Mouse (Mus musculus): ENCODE results near the gene Jtb. TPM values are rescaled to one million over a fixed set of nuclear protein-coding genes. Genes with fewer than 3 reads are reported as not detected.

Jtb gene
- total and polyA plus RNA-seq, 3 experiments = 103 to 107 TPM; not detected in 1

DNA sequence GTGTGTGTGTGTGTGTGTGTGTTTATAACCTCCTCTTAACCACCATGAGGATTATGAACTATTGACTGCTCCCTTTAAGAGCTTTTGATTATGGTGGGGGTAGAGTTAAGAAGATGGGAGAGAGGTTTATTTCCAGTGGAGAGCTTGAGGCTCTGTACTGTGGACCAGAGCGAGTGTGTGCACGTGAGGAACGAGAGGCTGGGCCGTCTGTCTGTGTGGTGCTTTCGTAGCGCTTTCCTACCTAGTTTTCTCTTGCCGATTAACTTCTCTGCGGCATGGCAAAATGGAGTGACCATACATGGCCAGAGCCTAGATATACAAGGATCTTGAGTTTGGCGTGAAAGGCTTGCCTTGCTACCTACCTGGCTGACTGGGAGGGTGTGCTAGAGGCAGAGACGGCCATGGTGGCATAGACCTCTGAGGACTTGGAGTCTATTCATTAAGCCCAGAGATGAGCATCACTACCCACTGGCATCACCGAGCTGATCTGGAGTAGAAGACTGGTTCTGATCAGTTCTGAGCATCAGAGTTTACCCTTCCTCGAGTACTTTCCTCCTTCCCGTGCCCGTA is 24.5 kb downstream of the Jtb start:
- Histone ChIP-seq H3K4me3 (ENCODE audit: control insufficient read depth in 1 of 2, insufficient read depth in 1 of 2, low read depth in 2 of 2, low read length in 2 of 2) (no peak overlapping the region), H3K36me3 (ENCODE audit: control insufficient read depth in 1 of 2, insufficient read depth in 2 of 2, low read length in 2 of 2) (peaks cover 5 to 11% of the 10 kb centered on the region in 2 experiments), H3K27ac (ENCODE audit: control insufficient read depth, low read depth, low read length) (no peak overlapping the region)

DNA sequence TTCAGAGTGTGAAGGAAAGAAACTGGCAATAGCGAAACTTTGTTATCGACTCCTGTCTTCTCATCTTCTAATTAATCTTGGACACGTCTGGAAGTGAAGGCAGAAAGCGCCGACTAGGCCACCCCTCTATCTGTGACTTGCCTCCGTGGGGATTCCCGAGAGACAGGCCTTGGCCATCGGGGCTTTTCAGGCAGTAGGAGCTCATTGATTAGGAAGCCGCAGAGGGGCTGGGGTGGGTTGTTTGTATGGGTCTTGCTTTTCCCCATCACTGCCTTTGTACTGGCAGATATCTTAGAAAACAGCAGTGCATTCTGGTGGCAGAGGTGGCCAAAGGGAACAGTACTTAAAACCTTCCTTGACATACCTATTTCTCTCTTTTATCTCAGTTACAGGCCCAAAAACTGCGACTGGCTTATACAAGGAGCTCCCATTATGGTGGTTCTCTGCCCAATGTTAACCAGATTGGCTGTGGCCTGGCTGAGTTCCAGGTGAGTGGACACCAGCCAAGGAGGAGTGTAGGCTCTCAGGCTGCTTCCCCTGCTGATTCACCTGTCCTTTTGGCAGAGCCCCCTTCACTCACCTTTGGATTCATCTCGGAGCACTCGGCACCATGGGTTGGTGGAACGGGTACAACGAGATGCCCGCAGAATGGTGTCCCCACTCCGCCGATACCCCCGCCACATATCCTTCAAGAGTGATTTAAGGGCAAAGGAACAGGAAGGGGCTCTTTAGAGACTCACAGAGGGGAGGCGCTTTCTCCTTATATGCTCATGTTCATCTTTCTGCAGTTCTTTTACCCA is 25.5 kb downstream of the Jtb start:
- no peaks in the 10 kb centered on the region for H3K9me3 ChIP-seq (replicated peaks; ENCODE audit: insufficient read depth, low read length)
- no peak overlapping the region for H3K4me3 ChIP-seq (ENCODE audit: control insufficient read depth in 1 of 2, insufficient read depth in 1 of 2, low read depth in 2 of 2, low read length in 2 of 2)
- H3K79me2 ChIP-seq (ENCODE audit: control insufficient read depth, insufficient read depth, low read length, poor library complexity) = peaks cover 22% of the 10 kb centered on the region
- H3K36me3 ChIP-seq (ENCODE audit: control insufficient read depth in 1 of 2, insufficient read depth in 2 of 2, low read length in 2 of 2) = peaks cover 5 to 11% of the 10 kb centered on the region in 2 experiments
- DNase-seq (ENCODE audit: low read depth, low spot score) = no peak
- H3K9ac ChIP-seq (ENCODE audit: control insufficient read depth, low read depth, low read length, poor library complexity, severe bottlenecking) = no peak overlapping the region
- H3K4me1 ChIP-seq (ENCODE audit: control insufficient read depth in 1 of 2, insufficient read depth in 2 of 2, low read length in 2 of 2) = peaks cover 3 to 5% of the 10 kb centered on the region in 2 experiments; a peak in 3 of 4 replicates
- H3K27me3 ChIP-seq (ENCODE audit: control insufficient read depth in 1 of 2, insufficient read depth in 2 of 2, low read length in 2 of 2) = no peaks in the 10 kb centered on the region
- H3K27ac ChIP-seq (ENCODE audit: control insufficient read depth, low read depth, low read length) = no peak overlapping the region
- no peak for TF ChIP-seq KAT2A (conservative IDR thresholded peaks at IDR 0.05; ENCODE audit: low read depth, low read length)
- no peak for TF ChIP-seq MYC (IDR thresholded peaks at IDR 0.05; ENCODE audit: low read depth, low read length)
- TF ChIP-seq RAD21 (IDR thresholded peaks at IDR 0.05; ENCODE audit: low read depth, low read length) = no peak
- no peak for TF ChIP-seq JUND (IDR thresholded peaks at IDR 0.05; ENCODE audit: low read depth, low read length)
- TF ChIP-seq ZMIZ1 (IDR thresholded peaks at IDR 0.05; ENCODE audit: low read depth, low read length) = no peak
- TF ChIP-seq ELF1 (IDR thresholded peaks at IDR 0.05; ENCODE audit: low read depth, low read length) = no peak
- no peak for TF ChIP-seq TAL1 (IDR thresholded peaks at IDR 0.05; ENCODE audit: low read length)
- TF ChIP-seq RCOR1 (IDR thresholded peaks at IDR 0.05; ENCODE audit: low read depth, low read length) = no peak

More for the DNA sequence above, 24.5 kb downstream of the Jtb start:
- peaks cover 22% of the 10 kb centered on the region for H3K79me2 ChIP-seq (ENCODE audit: control insufficient read depth, insufficient read depth, low read length, poor library complexity)
- no peak for TF ChIP-seq MAZ (IDR thresholded peaks at IDR 0.05; ENCODE audit: low read depth, low read length)
- TF ChIP-seq POLR2AphosphoS5 (IDR thresholded peaks at IDR 0.05; ENCODE audit: borderline replicate concordance, low read depth, low read length) = no peak
- TF ChIP-seq CHD1 (IDR thresholded peaks at IDR 0.05; ENCODE audit: low read depth, low read length) = no peak
- TF ChIP-seq ZNF384 (IDR thresholded peaks at IDR 0.05; ENCODE audit: low read depth, low read length) = no peak
- no peak for TF ChIP-seq MAFK (IDR thresholded peaks at IDR 0.05; ENCODE audit: borderline replicate concordance, low read depth, low read length)
- no peak for TF ChIP-seq RCOR1 (IDR thresholded peaks at IDR 0.05; ENCODE audit: low read depth, low read length)
- TF ChIP-seq RAD21 (IDR thresholded peaks at IDR 0.05; ENCODE audit: low read depth, low read length) = no peak
- no peak for TF ChIP-seq MYC (IDR thresholded peaks at IDR 0.05; ENCODE audit: low read depth, low read length)
- no peak for TF ChIP-seq KAT2A (conservative IDR thresholded peaks at IDR 0.05; ENCODE audit: low read depth, low read length)
- no peak for TF ChIP-seq TAL1 (IDR thresholded peaks at IDR 0.05; ENCODE audit: low read length)
- no peak for TF ChIP-seq EP300 (IDR thresholded peaks at IDR 0.05; ENCODE audit: low read depth in 1 of 2, low read length in 2 of 2)
- no peaks in the 10 kb centered on the region for H3K9me3 ChIP-seq (replicated peaks; ENCODE audit: insufficient read depth, low read length)
- DNase-seq (ENCODE audit: low read depth, low spot score) = no peak
- no peak overlapping the region for H3K9ac ChIP-seq (ENCODE audit: control insufficient read depth, low read depth, low read length, poor library complexity, severe bottlenecking)
- H3K4me1 ChIP-seq (ENCODE audit: control insufficient read depth in 1 of 2, insufficient read depth in 2 of 2, low read length in 2 of 2) = peaks cover 3 to 5% of the 10 kb centered on the region in 2 experiments; a peak in 3 of 4 replicates
- no peaks in the 10 kb centered on the region for H3K27me3 ChIP-seq (ENCODE audit: control insufficient read depth in 1 of 2, insufficient read depth in 2 of 2, low read length in 2 of 2)
